Mouse (Mus musculus) liver, postnatal 0 days (tissue): ENCODE measurements around the gene Pik3r6. TPM values are rescaled to one million over a fixed set of nuclear protein-coding genes. Genes with fewer than 3 reads are reported as not detected.

Experiments
- ATAC-seq: fragments of 200-750 bp; cut with Nextera tagmentation; 2 replicates; pipeline ENCODE4 v1.8.0; 2017; ENCODE audit warnings: mild to moderate bottlenecking, moderate library complexity
- DNase-seq: peaks from one replicate; pipeline ENCODE4 v3.0.0-alpha.2; 2016
- H3K27ac ChIP-seq: fragments of 300-500 bp; sonication (generic); 2 replicates; pipeline ENCODE4 v1.5.1; 2014; ENCODE audit warnings: antibody characterized with exemption, moderate library complexity, mild to moderate bottlenecking, low read depth
- H3K27me3 ChIP-seq: fragments of 300-500 bp; sonication (generic); 2 replicates; pipeline ENCODE4 v1.6.1; 2014; ENCODE audit warnings: low read length, control low read depth, mixed read lengths; ENCODE audit not compliant: insufficient read depth
- H3K36me3 ChIP-seq: fragments of 300-500 bp; sonication (generic); replicated peaks from 2 replicates; pipeline ENCODE4 v1.6.1; 2014; ENCODE audit warnings: mild to moderate bottlenecking, control low read depth, low read length, moderate library complexity, mixed read lengths; ENCODE audit not compliant: insufficient read depth
- H3K4me1 ChIP-seq: fragments of 300-500 bp; sonication (generic); 2 replicates; pipeline ENCODE4 v1.6.1; 2014; ENCODE audit warnings: antibody characterized with exemption, mild to moderate bottlenecking, control low read depth; ENCODE audit not compliant: insufficient read depth
- H3K4me2 ChIP-seq: fragments of 300-500 bp; sonication (generic); 2 replicates; pipeline ENCODE4 v1.6.1; 2014; ENCODE audit warnings: low read depth, mild to moderate bottlenecking, low read length, moderate library complexity, mixed read lengths
- H3K4me3 ChIP-seq: fragments of 300-500 bp; sonication (generic); 2 replicates; pipeline ENCODE4 v1.5.1; 2014; ENCODE audit warnings: low read depth, low read length
- H3K9ac ChIP-seq: fragments of 300-500 bp; sonication (generic); replicated peaks from 2 replicates; pipeline ENCODE4 v1.6.1; 2014; ENCODE audit warnings: mild to moderate bottlenecking, moderate library complexity
- H3K9me3 ChIP-seq: fragments of 300-500 bp; sonication (generic); 2 replicates; pipeline ENCODE4 v1.6.1; 2016; ENCODE audit warnings: mild to moderate bottlenecking, control low read depth, low read length, mixed read lengths
- CTCF ChIP-seq: sonication (generic); IDR thresholded peaks from 2 replicates; pipeline ENCODE4 v1.5.1; 2016; ENCODE audit warnings: antibody characterized with exemption, low read depth
- EP300 ChIP-seq: IDR thresholded peaks from 2 replicates; pipeline ENCODE4 v1.6.1; 2016; ENCODE audit warnings: antibody characterized with exemption, low read depth, mild to moderate bottlenecking
- WGBS: fragments of 180-500 bp; shearing (Covaris S2); extraction: QIAGEN DNeasy Blood & Tissue Kit; methylation state at CpG from one replicate; pipeline ENCODE4 v1.1.7; 2014; ENCODE audit not compliant: insufficient replicate concordance; 5-methylcytosine and 5-hydroxymethylcytosine counted together
- polyA plus RNA-seq: library from polyadenylated mRNA; unstranded; fragments of >200 nt; fragmentation: Nextera tagmentation; extraction: Ambion mirVana; gene quantifications from 2 replicates; pipeline ENCODE4 v1.2.1, GENCODE M21; 2015

Pik3r6 gene
- polyA plus RNA-seq, 1 experiment from 2014 or later, result 2.5 TPM

- Histone ChIP-seq H3K9ac (no peak overlapping the region), H3K4me2 (no peak overlapping the region), H3K27ac (no peak overlapping the region), H3K36me3 (no peaks in the 10 kb centered on the region), H3K4me1 (no peaks in the 10 kb centered on the region), H3K4me3 (no peak overlapping the region), H3K9me3 (no peaks in the 10 kb centered on the region), H3K27me3 (0 out of 2 replicates have a peak, but pooled peaks cover 3% of the 10 kb centered on the region)
- TF ChIP-seq CTCF, result peak; percentile 86
- no peak for TF ChIP-seq EP300
- no peak for ATAC-seq
- no peak for DNase-seq
- WGBS, result 24% methylated on average over 8 of the region's 8 CpGs
Measured at GRCm38 (mm10) chr11:68485206-68485942, 17.4 kb upstream of the Pik3r6 start.

GRCm38 (mm10) chr11:68486093-68486492, 16.7 kb upstream of the Pik3r6 start:
- no peaks in the 10 kb centered on the region for H3K4me1 ChIP-seq
- peak; percentile 27 for TF ChIP-seq CTCF
- TF ChIP-seq EP300, result no peak
- H3K27ac ChIP-seq, result no peak overlapping the region
- no peaks in the 10 kb centered on the region for H3K36me3 ChIP-seq
- H3K4me2 ChIP-seq, result no peak overlapping the region
- WGBS, result 87% methylated on average over 3 of the region's 3 CpGs
- no peak for DNase-seq
- no peak for ATAC-seq
- no peak overlapping the region for H3K4me3 ChIP-seq
- H3K27me3 ChIP-seq, result 0 out of 2 replicates have a peak, but pooled peaks cover 3% of the 10 kb centered on the region
- H3K9ac ChIP-seq, result no peak overlapping the region
- H3K9me3 ChIP-seq, result no peaks in the 10 kb centered on the region

GRCm38 (mm10) chr11:68487720-68488119, 15.1 kb upstream of the Pik3r6 start:
- ATAC-seq (no peak), DNase-seq (no peak)
- TF ChIP-seq CTCF (no peak), EP300 (no peak)
- H3K36me3 ChIP-seq, result no peaks in the 10 kb centered on the region
- no peaks in the 10 kb centered on the region for H3K4me1 ChIP-seq
- H3K4me2 ChIP-seq, result no peak overlapping the region
- 84% methylated on average over 10 of the region's 10 CpGs for WGBS
- no peak overlapping the region for H3K4me3 ChIP-seq
- 0 out of 2 replicates have a peak, but pooled peaks cover 3% of the 10 kb centered on the region for H3K27me3 ChIP-seq
- H3K9me3 ChIP-seq, result no peaks in the 10 kb centered on the region
- H3K9ac ChIP-seq, result no peak overlapping the region
- H3K27ac ChIP-seq, result no peak overlapping the region

DNA sequence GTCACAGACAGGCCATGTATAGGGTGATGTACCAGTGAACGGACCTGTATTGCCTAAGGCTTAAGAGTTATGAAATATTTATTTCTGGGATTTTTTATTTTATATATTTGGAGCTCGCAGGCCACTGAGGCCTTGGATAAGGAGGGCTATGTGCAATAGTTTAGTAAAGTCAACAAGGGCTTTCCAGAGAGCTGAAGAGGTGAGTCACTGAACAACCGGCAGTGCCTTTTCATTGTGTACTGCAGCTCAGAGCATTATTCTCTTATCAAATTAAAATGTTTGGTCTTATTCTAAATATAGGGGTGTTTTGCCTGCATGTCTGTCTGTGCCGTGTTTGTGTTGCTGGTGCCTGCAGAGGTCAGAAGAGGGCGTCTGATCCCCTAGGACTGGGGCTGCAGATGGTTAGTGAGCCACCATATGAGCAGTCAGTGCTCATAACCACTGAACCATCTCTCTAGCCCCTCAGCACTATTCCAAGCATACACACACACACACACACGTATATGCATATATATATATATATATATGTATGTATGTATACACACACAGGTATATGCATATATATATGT, 14.5 kb upstream of the Pik3r6 start:
- 60% methylated on average over 6 of the region's 6 CpGs for WGBS
- DNase-seq, result no peak
- H3K9me3 ChIP-seq, result no peaks in the 10 kb centered on the region

DNA sequence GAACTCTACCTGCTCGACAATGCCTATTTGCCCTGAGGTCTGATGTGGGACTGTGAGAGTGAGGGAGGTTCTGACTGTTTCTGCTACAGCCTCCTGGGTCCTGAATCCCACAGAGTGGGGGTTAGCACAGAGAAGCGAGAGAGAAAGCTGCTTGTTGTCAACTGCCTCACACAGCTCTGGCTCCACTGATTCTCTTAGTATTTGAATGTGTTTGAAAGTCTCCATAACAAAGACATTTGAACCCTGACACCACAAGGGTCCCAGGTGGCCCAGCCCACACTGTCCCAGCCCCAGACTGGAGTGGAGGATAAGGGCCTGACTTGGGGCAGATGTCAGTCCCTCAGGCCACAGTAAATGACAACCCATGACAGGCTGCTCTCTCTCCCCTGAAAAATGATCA, 13.6 kb upstream of the Pik3r6 start:
- no peak overlapping the region for H3K27ac ChIP-seq
- no peak overlapping the region for H3K4me2 ChIP-seq
- TF ChIP-seq EP300, result no peak
- no peak for TF ChIP-seq CTCF
- no peaks in the 10 kb centered on the region for H3K9me3 ChIP-seq
- H3K4me1 ChIP-seq, result no peaks in the 10 kb centered on the region
- H3K4me3 ChIP-seq, result no peak overlapping the region
- H3K9ac ChIP-seq, result no peak overlapping the region
- no peaks in the 10 kb centered on the region for H3K36me3 ChIP-seq
- WGBS, result 70% methylated on average over 2 of the region's 2 CpGs
- H3K27me3 ChIP-seq, result 0 out of 2 replicates have a peak, but pooled peaks cover 3% of the 10 kb centered on the region
- ATAC-seq, result no peak
- DNase-seq, result no peak

More for the DNA sequence above, 14.5 kb upstream of the Pik3r6 start:
- Histone ChIP-seq H3K4me2 (no peak overlapping the region), H3K4me1 (no peaks in the 10 kb centered on the region), H3K4me3 (no peak overlapping the region), H3K27me3 (0 out of 2 replicates have a peak, but pooled peaks cover 3% of the 10 kb centered on the region), H3K9ac (no peak overlapping the region), H3K27ac (no peak overlapping the region), H3K36me3 (no peaks in the 10 kb centered on the region)
- no peak for ATAC-seq
- TF ChIP-seq EP300 (no peak), CTCF (peak; percentile 23; the same call in 1 of the 2 replicates)

- TF ChIP-seq CTCF (no peak), EP300 (no peak)
- Histone ChIP-seq H3K36me3 (no peaks in the 10 kb centered on the region), H3K4me1 (peaks cover 5% of the 10 kb centered on the region; the same call in 1 of the 2 replicates), H3K27ac (no peak overlapping the region), H3K4me3 (no peak overlapping the region), H3K9ac (no peak overlapping the region), H3K27me3 (no peaks in the 10 kb centered on the region), H3K4me2 (no peak overlapping the region), H3K9me3 (no peaks in the 10 kb centered on the region)
- 84% methylated on average over 11 of the region's 11 CpGs for WGBS
- DNase-seq (no peak), ATAC-seq (no peak)
Measured at GRCm38 (mm10) chr11:68492592-68492991, 10.2 kb upstream of the Pik3r6 start.
